Mouse (Mus musculus): ENCODE data around the gene Ltc4s.

DNA sequence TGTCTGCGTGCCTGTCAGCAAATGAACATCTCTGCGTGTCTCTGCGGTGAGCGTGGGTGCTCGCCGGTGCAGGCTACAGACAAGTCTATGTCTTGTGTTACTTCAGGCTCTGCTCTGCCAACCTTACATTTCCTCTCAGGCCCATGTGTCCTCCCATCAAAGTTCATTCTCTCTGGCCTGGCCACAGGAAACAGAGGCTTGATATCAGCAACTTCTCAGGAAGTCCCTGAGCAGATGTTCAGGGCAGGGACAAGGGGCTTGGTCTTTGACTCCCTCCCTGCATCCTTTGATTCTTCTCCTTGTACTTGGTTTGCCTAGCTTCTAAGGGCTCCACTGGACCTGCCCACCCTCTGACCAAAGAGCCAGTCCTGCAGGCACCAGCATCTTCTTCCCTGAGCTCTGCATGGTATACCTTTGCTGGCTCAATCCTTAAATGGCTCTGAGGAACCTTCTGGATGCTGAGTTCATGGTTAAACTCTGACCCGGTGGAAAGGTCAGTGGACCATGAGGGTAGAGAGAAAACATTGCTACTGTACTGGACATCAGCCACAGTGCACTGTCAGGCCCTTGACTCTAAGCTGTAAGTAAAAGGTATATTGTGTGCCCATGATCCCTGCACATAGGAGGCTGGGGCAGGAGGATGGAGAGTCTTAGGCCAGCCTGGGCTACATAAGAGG lies 2.0 kb upstream of the Ltc4s start:
- TF ChIP-seq CTCF (IDR thresholded peaks at IDR 0.05; ENCODE audit: control insufficient read depth, insufficient read depth, insufficient read length): no peak
- no peak for TF ChIP-seq MYOD1 (IDR thresholded peaks at IDR 0.05; ENCODE audit: control insufficient read depth, insufficient read length, low read depth)
- TF ChIP-seq MYOG (IDR thresholded peaks at IDR 0.05; ENCODE audit: control insufficient read depth, extremely low read depth, insufficient read length): no peak
- TF ChIP-seq USF1 (IDR thresholded peaks at IDR 0.05; ENCODE audit: low read depth): no peak
- no peak for TF ChIP-seq MAX (IDR thresholded peaks at IDR 0.05)
- TF ChIP-seq CEBPB (IDR thresholded peaks at IDR 0.05; ENCODE audit: low read depth): no peak

All from C2C12 (cell line).